Mouse (Mus musculus) frontal cortex, postnatal 36 days (tissue): ENCODE measurements around the gene Actn1.
"Not testable (repeated sequence)": the region's sequence is repeated elsewhere in the genome, so short reads cannot be mapped to it uniquely, and the experiment has no call there.

Source experiments
- DNase-seq, 2 experiments: peaks; one replicate each; pipeline ENCODE4 v3.0.0; 2022; ENCODE audit warnings: low spot score in 2 of 2

The Actn1 gene

DNA sequence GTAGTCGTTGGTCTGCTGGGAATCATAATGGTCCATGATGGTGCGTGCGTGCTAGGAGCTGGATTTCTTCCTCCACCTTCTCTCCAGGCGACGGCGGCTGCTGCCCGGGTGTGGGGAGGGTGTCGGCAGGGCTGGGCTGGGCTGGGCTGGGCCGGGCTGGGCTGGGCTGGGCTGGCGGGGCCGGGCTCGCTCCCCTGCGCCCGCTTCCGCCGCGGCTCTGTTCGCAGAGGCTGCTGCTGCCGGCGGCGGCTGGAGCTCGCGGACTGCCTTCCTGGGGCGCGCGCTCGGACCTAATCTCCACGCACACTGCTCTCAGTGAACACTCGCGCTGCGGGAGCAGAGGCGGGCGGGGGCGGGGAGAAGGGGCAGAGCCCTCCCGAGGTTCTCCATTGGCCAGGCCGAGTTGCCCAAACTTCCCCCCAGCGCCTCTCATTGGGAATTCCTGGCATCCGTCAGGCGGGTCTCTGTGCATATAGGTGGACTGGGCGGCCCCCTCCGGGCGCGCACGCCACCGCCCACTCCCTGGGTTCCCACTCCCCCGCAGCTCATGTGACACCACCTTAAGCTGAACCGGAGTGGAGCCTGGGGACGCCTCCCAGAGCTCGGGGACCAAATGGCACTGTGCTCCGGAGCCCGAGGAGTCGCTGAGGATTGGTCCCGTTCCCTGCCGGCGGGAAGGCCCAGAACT is at the start of gene Actn1:
Gene Actn1, minus strand, starts transcription at position 316 of the 688 bp plus-strand sequence.
- peak; percentile 92 to 93 for DNase-seq

- no peak for DNase-seq
Measured at GRCm38 (mm10) chr12:80307556-80307955, 47.4 kb upstream of the Actn1 start.

DNA sequence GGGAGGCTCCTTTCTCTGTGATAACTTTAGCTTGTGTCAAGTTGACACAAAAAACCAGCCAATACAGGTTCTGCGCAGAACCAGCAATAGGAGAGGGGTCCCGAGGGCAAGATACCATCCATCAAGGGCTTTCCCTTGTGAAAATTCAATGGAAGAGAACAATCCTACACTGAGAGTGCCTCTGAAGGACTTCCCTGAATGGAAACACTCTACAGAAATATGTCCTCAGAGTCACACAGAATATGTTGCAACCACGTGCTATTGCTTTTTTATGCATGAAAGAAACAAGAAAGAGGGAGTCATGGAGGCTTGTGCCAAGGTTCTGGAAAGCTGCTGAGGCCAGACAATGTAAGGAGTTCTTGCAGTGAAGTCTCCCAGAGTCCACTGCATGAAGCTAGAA is 44.3 kb upstream of the Actn1 start:
- DNase-seq, result no peak

GRCm38 (mm10) chr12:80300833-80301456 is 40.8 kb upstream of the Actn1 start:
- peak; percentile 7 to 37 for DNase-seq

DNA sequence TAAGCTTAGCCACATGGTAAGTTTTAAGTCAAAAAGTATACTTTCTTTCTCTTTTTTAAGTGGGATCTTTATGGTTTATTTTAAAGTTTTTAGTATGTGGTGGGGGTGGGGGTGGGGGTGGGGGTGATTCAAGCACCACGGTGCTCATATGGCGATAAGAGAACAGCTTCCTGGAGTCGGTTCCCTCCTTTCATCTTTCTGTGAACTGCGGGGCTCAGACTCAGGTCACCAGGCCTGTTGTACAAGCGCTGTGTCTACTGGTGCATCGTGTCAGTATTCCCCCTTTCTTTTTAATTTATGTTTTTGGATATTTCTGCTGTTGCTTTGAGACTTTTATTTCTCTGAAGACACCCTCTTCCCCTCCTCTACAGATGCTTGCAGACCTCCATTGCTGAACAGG is 38.5 kb upstream of the Actn1 start:
- DNase-seq, result no peak

DNA sequence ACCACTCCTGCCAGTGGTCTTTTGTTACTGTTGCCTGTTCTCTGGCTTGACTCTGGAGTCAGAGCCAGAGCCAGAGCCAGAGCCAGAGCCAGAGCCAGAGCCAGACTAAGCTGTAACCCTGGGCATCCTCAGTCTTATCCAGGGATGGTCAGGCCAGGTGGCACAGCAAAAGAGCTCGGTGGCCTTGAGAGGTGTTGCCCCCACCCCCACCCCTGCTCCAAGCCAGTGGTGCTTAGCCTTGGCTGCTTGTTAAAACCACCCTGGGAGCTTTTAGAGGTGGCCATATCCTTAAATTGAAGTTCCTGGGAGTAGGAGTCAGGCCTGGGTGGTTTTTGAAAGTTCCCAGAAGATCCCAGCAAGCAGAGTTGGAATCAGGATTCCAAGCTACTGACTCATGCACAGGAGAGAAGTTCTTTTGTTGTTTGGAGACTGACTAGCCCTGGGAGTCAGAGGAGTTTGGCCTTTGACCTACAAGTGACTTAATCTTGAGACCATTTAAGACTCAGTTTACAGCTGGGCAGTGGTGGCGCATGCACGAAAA is 31.8 kb upstream of the Actn1 start:
- DNase-seq, result no peak

- DNase-seq, result peak; percentile 15 to 17
Measured at GRCm38 (mm10) chr12:80290964-80291363, 30.8 kb upstream of the Actn1 start.

DNA sequence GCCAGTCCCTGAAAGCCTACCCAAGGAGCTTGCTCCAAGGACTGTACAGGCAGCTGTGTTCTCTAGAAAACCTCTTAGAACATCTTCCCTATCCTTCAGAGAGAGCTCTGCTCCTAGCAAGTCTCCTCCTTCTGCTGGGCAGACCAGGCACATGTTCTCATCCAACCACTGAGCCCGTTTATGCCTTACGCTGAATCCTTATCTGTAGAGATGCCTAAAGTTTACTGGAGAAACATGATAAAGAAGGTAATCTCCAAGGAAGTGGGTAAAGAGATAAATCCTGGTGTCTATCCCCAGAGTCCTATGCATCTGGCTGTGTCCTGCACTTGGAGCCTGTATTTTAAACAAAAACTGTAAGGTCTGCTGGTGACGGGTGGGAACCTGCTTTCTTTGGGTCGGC is 30.3 kb upstream of the Actn1 start:
- DNase-seq, result no peak

GRCm38 (mm10) chr12:80289722-80290121 is 29.6 kb upstream of the Actn1 start:
- no peak for DNase-seq

DNA sequence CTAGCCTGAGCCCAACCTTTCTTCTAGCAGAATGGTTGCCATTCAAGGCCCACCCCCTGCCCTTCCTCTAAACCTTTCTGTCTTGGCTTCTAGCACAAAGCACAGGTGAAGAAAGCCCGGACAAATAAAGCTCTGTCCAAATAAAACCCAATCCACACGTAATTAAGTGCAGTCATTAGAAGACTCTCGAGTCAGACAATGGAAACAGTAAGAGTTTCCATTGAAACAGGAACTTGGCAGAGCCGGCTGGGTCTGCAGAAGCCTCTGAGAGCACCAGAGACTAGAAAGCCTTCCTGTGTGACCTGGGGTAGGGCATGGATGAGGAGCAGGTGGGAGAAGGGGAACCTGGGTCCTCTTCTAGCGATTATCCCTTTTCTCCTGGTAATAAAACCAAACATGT is 25.7 kb upstream of the Actn1 start:
- no peak for DNase-seq

- not testable (repeated sequence) for DNase-seq
Measured at GRCm38 (mm10) chr12:80284251-80284650, 24.1 kb upstream of the Actn1 start.

DNA sequence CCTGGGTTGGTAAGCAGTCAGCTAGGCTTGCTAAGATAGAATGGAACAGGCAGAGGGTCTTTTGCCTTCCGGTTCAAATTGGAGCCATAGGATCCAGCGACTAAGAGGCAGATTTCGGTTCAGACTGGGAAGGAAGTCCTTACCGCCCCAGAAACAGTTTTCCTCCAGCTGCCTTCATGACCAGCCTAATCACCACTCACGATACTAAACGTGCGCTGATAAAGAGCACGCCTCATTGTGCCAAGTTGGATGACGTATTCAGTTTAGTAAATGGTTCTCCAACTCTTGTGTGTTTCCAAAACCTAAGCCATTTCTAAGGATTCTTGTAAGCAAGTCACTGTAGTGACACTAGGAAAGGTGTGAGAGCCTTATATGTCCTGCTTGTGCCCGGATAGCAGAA is 18.7 kb upstream of the Actn1 start:
- DNase-seq, result no peak

DNA sequence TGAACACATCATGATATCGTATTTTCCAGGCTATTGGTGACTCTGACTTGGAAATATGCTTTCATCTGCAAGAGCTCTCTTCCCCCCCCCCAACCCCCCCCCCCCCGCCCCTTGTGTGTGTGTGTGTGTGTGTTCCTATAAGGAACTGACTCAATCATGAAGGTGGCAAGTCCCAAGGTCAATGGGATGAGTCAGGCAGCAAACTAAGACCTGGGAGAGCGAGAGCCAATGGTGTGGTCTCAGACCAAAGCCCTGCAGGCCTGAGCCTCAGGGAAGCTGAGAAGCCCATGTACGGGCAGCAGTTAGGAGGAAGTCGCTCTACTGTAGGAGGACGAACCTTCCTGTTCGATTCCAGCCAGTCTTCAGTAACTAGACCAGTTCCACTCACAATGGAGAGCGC is 17.3 kb upstream of the Actn1 start:
- no peak for DNase-seq

GRCm38 (mm10) chr12:80275187-80275820 is 15.1 kb upstream of the Actn1 start:
- no peak for DNase-seq

GRCm38 (mm10) chr12:80273020-80273686 is 13.0 kb upstream of the Actn1 start:
- DNase-seq, result peak in 1 of 2 experiments; percentile 24

DNA sequence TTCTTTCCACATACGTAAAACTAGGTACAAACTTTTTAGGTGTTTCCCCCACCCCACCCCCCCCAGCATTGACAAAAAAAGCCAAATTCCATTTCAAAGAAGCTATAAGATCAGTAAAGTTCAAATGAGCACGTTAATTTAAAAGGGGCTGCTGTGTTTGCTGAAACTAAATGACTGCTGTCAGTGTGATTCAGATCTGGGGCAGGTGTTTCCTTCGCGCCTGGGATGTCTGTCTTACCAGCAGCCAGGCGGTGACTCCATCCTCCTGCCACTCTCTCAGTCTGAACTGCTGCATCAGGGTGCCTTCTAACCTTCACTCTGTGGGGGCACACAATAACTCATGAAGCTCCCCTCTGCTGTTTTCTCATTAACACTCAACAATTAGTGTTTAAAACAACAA is 11.6 kb upstream of the Actn1 start:
- no peak for DNase-seq

GRCm38 (mm10) chr12:80270924-80271323 is 10.8 kb upstream of the Actn1 start:
- no peak for DNase-seq

- DNase-seq, result no peak
Measured at GRCm38 (mm10) chr12:80269303-80269702, 9.1 kb upstream of the Actn1 start.

GRCm38 (mm10) chr12:80267962-80268361 is 7.8 kb upstream of the Actn1 start:
- no peak for DNase-seq

DNA sequence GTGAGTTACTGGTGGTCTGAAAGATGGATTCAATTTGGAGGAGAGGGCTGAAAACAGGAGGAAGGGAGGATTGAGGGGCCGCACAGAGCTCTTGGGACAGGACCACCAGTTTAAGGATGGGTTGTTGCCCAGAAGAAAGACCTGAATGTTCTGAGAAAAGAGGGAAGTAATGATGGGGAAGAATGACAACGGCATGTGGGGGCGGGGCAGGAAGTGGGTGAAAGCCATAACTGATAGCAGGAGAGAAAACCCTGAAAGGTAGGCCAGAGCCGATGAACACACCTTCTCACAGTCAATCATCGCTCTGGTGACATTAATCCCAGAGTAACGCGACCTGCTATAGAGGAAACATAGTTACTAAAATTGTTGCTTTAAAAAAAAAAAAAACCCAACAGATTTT is 4.2 kb upstream of the Actn1 start:
- not testable (repeated sequence) for DNase-seq

DNA sequence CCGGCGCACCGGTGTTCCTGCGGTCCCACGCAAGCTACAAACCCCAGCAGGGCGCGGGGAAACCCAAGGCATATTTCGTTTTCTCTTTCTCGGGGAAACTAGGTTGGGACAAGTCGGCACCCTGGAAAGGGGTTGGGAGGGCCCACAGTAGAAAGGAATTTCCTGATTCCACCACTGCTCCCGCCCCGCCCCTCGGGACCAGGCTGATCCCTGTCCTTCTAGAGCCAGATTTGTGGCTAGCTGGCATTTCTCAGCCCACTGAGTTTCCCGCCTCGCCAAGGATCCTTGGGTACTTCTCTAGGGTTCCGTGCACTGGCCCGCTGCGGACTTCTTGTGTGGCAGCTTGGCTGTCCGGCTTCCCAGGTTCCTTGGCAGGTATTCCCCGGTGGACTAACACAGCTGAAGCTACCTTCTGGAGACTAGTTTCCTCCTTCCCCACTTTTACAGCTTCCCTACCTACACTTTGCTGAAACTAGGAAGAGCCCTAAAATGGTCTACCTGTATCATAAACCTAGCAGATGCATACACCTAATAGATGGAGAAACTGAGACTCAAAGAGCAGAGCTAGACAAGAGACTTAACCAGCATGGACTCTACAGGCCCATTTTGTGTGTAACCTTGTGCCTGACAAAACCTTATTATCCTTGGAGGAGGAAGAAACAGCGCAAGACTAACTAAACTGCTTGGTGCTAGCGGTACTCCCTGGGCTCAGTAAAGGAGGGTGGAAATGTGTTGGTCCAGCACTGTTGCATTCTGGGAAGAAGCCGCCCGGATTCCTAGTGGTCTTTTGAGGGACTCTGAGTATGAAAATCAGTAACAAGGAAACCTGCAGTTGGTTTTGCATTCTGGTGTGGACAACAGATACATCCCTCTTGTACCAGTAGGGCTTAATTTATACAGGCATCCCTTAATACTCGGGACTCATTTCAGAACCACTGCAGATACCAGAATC is 849 bp upstream of the Actn1 start:
- no peak for DNase-seq
